Comparison of ENCODE assay signal across 8 mouse cellular contexts in genomic region chr10:127744661-127745060, GRCm38 (mm10). TPM values are rescaled to one million over a fixed set of nuclear protein-coding genes. Genes with fewer than 3 reads are reported as not detected.
DNase-seq lines count a peak whose midpoint lies in the region; ATAC-seq lines count a peak whose summit lies in the region.
"Had no signal": no experiment of that assay in that cellular context is flagged by ENCODE, and none has a peak within 500 bp of the region (broad histone marks: within the 10 kb centered on the region; RNA-seq: fewer than 3 reads in every experiment).

No protein-coding gene starts in this region.

- no peak overlapping the region for H3K4me2 ChIP-seq in kidney, embryonic 14.5 days (replicated peaks; ENCODE audit: low read depth, low read length)

- no peak overlapping the region for H3K9ac ChIP-seq in kidney, embryonic 14.5 days (ENCODE audit: low read depth, low read length)

- H3K27me3 ChIP-seq in kidney, embryonic 14.5 days (ENCODE audit: control insufficient read depth, insufficient read depth, low read length) = no peaks in the 10 kb centered on the region

- no peak overlapping the region for H3K4me3 ChIP-seq in kidney, embryonic 14.5 days (ENCODE audit: low read length)

- peak; percentile 66 for DNase-seq in kidney, adult 18-20 months
- peak; percentile 46 to 58 for DNase-seq in CD8-positive naive resting alpha-beta T cell, adult 2 months (ENCODE audit: low read depth in 2 of 2, low spot score in 2 of 2)
- peak; percentile 84 for DNase-seq in R1 (ENCODE audit: low read depth, low spot score)

- no peaks in the 10 kb centered on the region for H3K9me3 ChIP-seq in kidney, embryonic 14.5 days (ENCODE audit: control insufficient read depth, low read length)

- 70% methylated on average over 5 of the region's 5 CpGs for WGBS in kidney, embryonic 14.5 days

- H3K36me3 ChIP-seq in kidney, embryonic 14.5 days (ENCODE audit: control insufficient read depth, insufficient read depth, low read length) = peaks cover 73% of the 10 kb centered on the region

- no peak overlapping the region for H3K27ac ChIP-seq in kidney, embryonic 14.5 days (ENCODE audit: low read depth, low read length)

- no peak for ATAC-seq in kidney, embryonic 14.5 days (ENCODE audit: low FRiP score, low TSS enrichment)
- ATAC-seq in granulocyte monocyte progenitor cell, adult 5-6 weeks (replicated peaks; ENCODE audit: poor library complexity, severe bottlenecking) = peak; percentile 42; the same call in 1 of the 2 replicates
- peak; percentile 62 for ATAC-seq in megakaryocyte, adult 5-6 weeks (ENCODE audit: poor library complexity, severe bottlenecking)
- no peak for ATAC-seq in activated CD4-positive, CD25-positive, alpha-beta regulatory T cell, adult 4 months

- peaks cover 23% of the 10 kb centered on the region for H3K4me1 ChIP-seq in kidney, embryonic 14.5 days (ENCODE audit: control insufficient read depth, insufficient read depth, low read length)

RNA-seq across cellular contexts. Expression of gene Zbtb39, which starts 5.3 kb away (rescaled TPM):
- 6.9 and 7.6 TPM in 2 replicates for polyA plus RNA-seq in kidney, embryonic 14.5 days (2014; fragmentation: Nextera tagmentation; extraction: Ambion mirVana)
- 6.7 and 7.2 TPM in 2 replicates for total RNA-seq in granulocyte monocyte progenitor cell, adult 5-6 weeks (2014; fragmentation: Nextera tagmentation)
- total RNA-seq in granulocyte monocyte progenitor cell, adult 5-6 weeks (2017) = 2.6 and 3.6 TPM in 2 replicates
- total RNA-seq in megakaryocyte, adult 5-6 weeks (2015) = 3.3 and 5.1 TPM in 2 replicates
- 3.2 and 4.3 TPM in 2 replicates for total RNA-seq in megakaryocyte, adult 5-6 weeks (2017)
- polyA plus RNA-seq in activated CD4-positive, CD25-positive, alpha-beta regulatory T cell, adult 4 months (2017; shearing (Covaris generic)) = under 1 TPM; 0.36 to 0.45 TPM

RNA-seq across cellular contexts. Expression of gene Gpr182, which starts 6.9 kb away (rescaled TPM):
- polyA plus RNA-seq in kidney, embryonic 14.5 days (2014; fragmentation: Nextera tagmentation; extraction: Ambion mirVana) = 2.0 and 3.7 TPM in 2 replicates
- total RNA-seq in granulocyte monocyte progenitor cell, adult 5-6 weeks (2014; fragmentation: Nextera tagmentation) = not detected in 2 replicates
- total RNA-seq in granulocyte monocyte progenitor cell, adult 5-6 weeks (2017) = not detected in 2 replicates
- not detected in 2 replicates for total RNA-seq in megakaryocyte, adult 5-6 weeks (2015)
- total RNA-seq in megakaryocyte, adult 5-6 weeks (2017) = 0.11 TPM in 1 of 2 replicates, not detected in the other
- polyA plus RNA-seq in activated CD4-positive, CD25-positive, alpha-beta regulatory T cell, adult 4 months (2017; shearing (Covaris generic)) = under 1 TPM; 0.15 to 0.22 TPM

RNA-seq across cellular contexts. Expression of gene Rdh1, which starts 14.9 kb away (rescaled TPM):
- polyA plus RNA-seq in kidney, embryonic 14.5 days (2014; fragmentation: Nextera tagmentation; extraction: Ambion mirVana) = 0.05 and 0.07 TPM in 2 replicates
- total RNA-seq in granulocyte monocyte progenitor cell, adult 5-6 weeks (2014; fragmentation: Nextera tagmentation) = not detected in 2 replicates
- not detected in 2 replicates for total RNA-seq in granulocyte monocyte progenitor cell, adult 5-6 weeks (2017)
- total RNA-seq in megakaryocyte, adult 5-6 weeks (2015) = not detected in 2 replicates
- total RNA-seq in megakaryocyte, adult 5-6 weeks (2017) = not detected in 2 replicates
- under 1 TPM in 1 of 2 experiments, not detected in 1; 0.13 TPM for polyA plus RNA-seq in activated CD4-positive, CD25-positive, alpha-beta regulatory T cell, adult 4 months (2017; shearing (Covaris generic))
- polyA plus RNA-seq: heart, embryonic 14.5 days had no signal

RNA-seq across cellular contexts. Expression of gene Rdh16f1, which starts 14.9 kb away (rescaled TPM):
- 0.26 TPM in 1 of 2 replicates, not detected in the other for polyA plus RNA-seq in kidney, embryonic 14.5 days (2014; fragmentation: Nextera tagmentation; extraction: Ambion mirVana)
- total RNA-seq in granulocyte monocyte progenitor cell, adult 5-6 weeks (2014; fragmentation: Nextera tagmentation) = not detected in 2 replicates
- not detected in 2 replicates for total RNA-seq in granulocyte monocyte progenitor cell, adult 5-6 weeks (2017)
- not detected in 2 replicates for total RNA-seq in megakaryocyte, adult 5-6 weeks (2015)
- total RNA-seq in megakaryocyte, adult 5-6 weeks (2017) = not detected in 2 replicates
- polyA plus RNA-seq in activated CD4-positive, CD25-positive, alpha-beta regulatory T cell, adult 4 months (2017; shearing (Covaris generic)) = under 1 TPM in 1 of 2 experiments, not detected in 1; 0.31 TPM
- polyA plus RNA-seq: heart, embryonic 14.5 days had no signal

RNA-seq across cellular contexts. Expression of gene Tac2, which starts 20.4 kb away (rescaled TPM):
- polyA plus RNA-seq in kidney, embryonic 14.5 days (2014; fragmentation: Nextera tagmentation; extraction: Ambion mirVana) = 1.6 and 2.8 TPM in 2 replicates
- total RNA-seq in granulocyte monocyte progenitor cell, adult 5-6 weeks (2014; fragmentation: Nextera tagmentation) = not detected in 2 replicates
- not detected in 2 replicates for total RNA-seq in granulocyte monocyte progenitor cell, adult 5-6 weeks (2017)
- 1.1 and 1.8 TPM in 2 replicates for total RNA-seq in megakaryocyte, adult 5-6 weeks (2015)
- 0.37 and 0.51 TPM in 2 replicates for total RNA-seq in megakaryocyte, adult 5-6 weeks (2017)
- not detected for polyA plus RNA-seq in activated CD4-positive, CD25-positive, alpha-beta regulatory T cell, adult 4 months (2017; shearing (Covaris generic))

Comparison
In these comparisons a context has a peak if more than half of its experiments do, and no peak if none do; other contexts are left out.
1. ATAC-seq: peak in granulocyte monocyte progenitor cell, adult 5-6 weeks (single experiment) and megakaryocyte, adult 5-6 weeks (single experiment); none in kidney, embryonic 14.5 days (single experiment) and activated CD4-positive, CD25-positive, alpha-beta regulatory T cell, adult 4 months (single experiment).
2. Peak in every context shown above with its lines, with median percentiles within 50 percentile points of each other: DNase-seq.